Mouse (Mus musculus): ENCODE measurements around the gene Ssr3. TPM values are rescaled to one million over a fixed set of nuclear protein-coding genes. Genes with fewer than 3 reads are reported as not detected.

Gene Ssr3
- polyA plus RNA-seq, 1 experiment from 2014 or later, result 138 TPM

- Histone ChIP-seq H3K27me3 (replicated peaks) (no peaks in the 10 kb centered on the region), H3K4me3 (no peak overlapping the region), H3K4me1 (no peaks in the 10 kb centered on the region), H3K27ac (no peak overlapping the region), H3K9me3 (replicated peaks) (no peaks in the 10 kb centered on the region), H3K36me3 (peaks cover 45% of the 10 kb centered on the region), H3K9ac (no peak overlapping the region), H3K4me2 (no peak overlapping the region)
- WGBS (ENCODE audit: insufficient replicate concordance), result 79% methylated on average over 4 of the region's 4 CpGs
- ATAC-seq, result no peak
Observed at GRCm38 (mm10) chr3:65367944-65368343, 24.5 kb downstream of the Ssr3 start.

GRCm38 (mm10) chr3:65365921-65366710 lies 26.3 kb downstream of the Ssr3 start:
- no peaks in the 10 kb centered on the region for H3K4me1 ChIP-seq
- WGBS (ENCODE audit: insufficient replicate concordance), result 82% methylated on average over 10 of the region's 10 CpGs
- H3K9me3 ChIP-seq (replicated peaks), result no peaks in the 10 kb centered on the region
- no peak overlapping the region for H3K4me2 ChIP-seq
- peaks cover 26% of the 10 kb centered on the region for H3K36me3 ChIP-seq
- no peak overlapping the region for H3K27ac ChIP-seq
- ATAC-seq, result no peak
- no peak overlapping the region for H3K9ac ChIP-seq
- H3K4me3 ChIP-seq, result no peak overlapping the region
- H3K27me3 ChIP-seq (replicated peaks), result no peaks in the 10 kb centered on the region

GRCm38 (mm10) chr3:65365184-65365583 lies 27.2 kb downstream of the Ssr3 start:
- Histone ChIP-seq H3K9me3 (replicated peaks) (no peaks in the 10 kb centered on the region), H3K27me3 (replicated peaks) (no peaks in the 10 kb centered on the region), H3K4me1 (peaks cover 4% of the 10 kb centered on the region), H3K4me3 (no peak overlapping the region), H3K9ac (no peak overlapping the region), H3K27ac (no peak overlapping the region), H3K4me2 (no peak overlapping the region), H3K36me3 (peaks cover 20% of the 10 kb centered on the region)
- ATAC-seq, result no peak
- WGBS (ENCODE audit: insufficient replicate concordance), result 83% methylated on average over 6 of the region's 6 CpGs

GRCm38 (mm10) chr3:65363438-65363837 lies 29.0 kb downstream of the Ssr3 start:
- Histone ChIP-seq H3K4me1 (peaks cover 7% of the 10 kb centered on the region), H3K4me3 (no peak overlapping the region), H3K27ac (no peak overlapping the region), H3K9ac (no peak overlapping the region), H3K36me3 (peaks cover 18% of the 10 kb centered on the region), H3K4me2 (no peak overlapping the region), H3K27me3 (replicated peaks) (no peaks in the 10 kb centered on the region), H3K9me3 (replicated peaks) (no peaks in the 10 kb centered on the region)
- ATAC-seq, result no peak
- WGBS (ENCODE audit: insufficient replicate concordance), result 73% methylated on average over 1 of the region's 1 CpGs

GRCm38 (mm10) chr3:65360163-65360969 lies 32.1 kb downstream of the Ssr3 start:
- WGBS (ENCODE audit: insufficient replicate concordance), result 26% methylated on average over 8 of the region's 8 CpGs
- H3K27ac ChIP-seq, result no peak overlapping the region
- ATAC-seq, result no peak

GRCm38 (mm10) chr3:65358841-65359240 lies 33.6 kb downstream of the Ssr3 start:
- Histone ChIP-seq H3K27me3 (replicated peaks) (no peaks in the 10 kb centered on the region), H3K27ac (no peak overlapping the region), H3K4me2 (no peak overlapping the region), H3K9me3 (replicated peaks) (no peaks in the 10 kb centered on the region), H3K4me3 (no peak overlapping the region), H3K36me3 (0 out of 2 replicates have a peak, but pooled peaks cover 6% of the 10 kb centered on the region), H3K9ac (no peak overlapping the region), H3K4me1 (peaks cover 7% of the 10 kb centered on the region)
- ATAC-seq, result no peak
- WGBS (ENCODE audit: insufficient replicate concordance), result 70% methylated on average over 2 of the region's 2 CpGs

More at GRCm38 (mm10) chr3:65360163-65360969, 32.1 kb downstream of the Ssr3 start:
- Histone ChIP-seq H3K9ac (no peak overlapping the region), H3K27me3 (replicated peaks) (no peaks in the 10 kb centered on the region), H3K9me3 (replicated peaks) (no peaks in the 10 kb centered on the region), H3K36me3 (peaks cover 11% of the 10 kb centered on the region; the same call in 1 of the 2 replicates), H3K4me1 (peaks cover 7% of the 10 kb centered on the region), H3K4me3 (no peak overlapping the region), H3K4me2 (no peak overlapping the region)

GRCm38 (mm10) chr3:65358275-65358674 lies 34.1 kb downstream of the Ssr3 start:
- Histone ChIP-seq H3K9me3 (replicated peaks) (no peaks in the 10 kb centered on the region), H3K27ac (no peak overlapping the region), H3K36me3 (0 out of 2 replicates have a peak, but pooled peaks cover 3% of the 10 kb centered on the region), H3K4me1 (peaks cover 7% of the 10 kb centered on the region), H3K9ac (no peak overlapping the region), H3K27me3 (replicated peaks) (no peaks in the 10 kb centered on the region), H3K4me2 (no peak overlapping the region), H3K4me3 (no peak overlapping the region)
- no peak for ATAC-seq
- WGBS (ENCODE audit: insufficient replicate concordance), result 71% methylated on average over 2 of the region's 2 CpGs

GRCm38 (mm10) chr3:65355479-65355878 lies 36.9 kb downstream of the Ssr3 start:
- ATAC-seq, result no peak
- WGBS (ENCODE audit: insufficient replicate concordance), result 70% methylated on average over 6 of the region's 6 CpGs
- no peak overlapping the region for H3K27ac ChIP-seq

GRCm38 (mm10) chr3:65353263-65354037 lies 39.0 kb downstream of the Ssr3 start:
- no peak for ATAC-seq
- WGBS (ENCODE audit: insufficient replicate concordance), result 60% methylated on average over 10 of the region's 10 CpGs

More at GRCm38 (mm10) chr3:65355479-65355878, 36.9 kb downstream of the Ssr3 start:
- H3K4me1 ChIP-seq, result peaks cover 5% of the 10 kb centered on the region
- no peaks in the 10 kb centered on the region for H3K36me3 ChIP-seq
- H3K4me3 ChIP-seq, result no peak overlapping the region
- no peak overlapping the region for H3K4me2 ChIP-seq
- H3K27me3 ChIP-seq (replicated peaks), result no peaks in the 10 kb centered on the region
- H3K9ac ChIP-seq, result no peak overlapping the region
- no peaks in the 10 kb centered on the region for H3K9me3 ChIP-seq (replicated peaks)

GRCm38 (mm10) chr3:65352278-65353127 lies 39.9 kb downstream of the Ssr3 start:
- Histone ChIP-seq H3K9ac (no peak overlapping the region), H3K27me3 (replicated peaks) (no peaks in the 10 kb centered on the region), H3K36me3 (no peaks in the 10 kb centered on the region), H3K4me3 (no peak overlapping the region), H3K27ac (no peak overlapping the region), H3K9me3 (replicated peaks) (no peaks in the 10 kb centered on the region), H3K4me1 (no peaks in the 10 kb centered on the region), H3K4me2 (no peak overlapping the region)
- ATAC-seq, result no peak
- 32% methylated on average over 4 of the region's 4 CpGs for WGBS (ENCODE audit: insufficient replicate concordance)

More at GRCm38 (mm10) chr3:65353263-65354037, 39.0 kb downstream of the Ssr3 start:
- Histone ChIP-seq H3K36me3 (no peaks in the 10 kb centered on the region), H3K9me3 (replicated peaks) (no peaks in the 10 kb centered on the region), H3K9ac (no peak overlapping the region), H3K27me3 (replicated peaks) (no peaks in the 10 kb centered on the region), H3K4me2 (no peak overlapping the region), H3K4me3 (no peak overlapping the region), H3K27ac (no peak overlapping the region), H3K4me1 (no peaks in the 10 kb centered on the region)

- no peak overlapping the region for H3K27ac ChIP-seq
- no peaks in the 10 kb centered on the region for H3K27me3 ChIP-seq (replicated peaks)
- H3K4me3 ChIP-seq, result no peak overlapping the region
- whole genome bisulfite sequencing (ENCODE audit: insufficient replicate concordance), result 80% methylated on average over 1 of the region's 1 CpGs
- H3K9me3 ChIP-seq (replicated peaks), result no peaks in the 10 kb centered on the region
- ATAC-seq, result no peak
- no peak overlapping the region for H3K4me2 ChIP-seq
- H3K36me3 ChIP-seq, result no peaks in the 10 kb centered on the region
- no peak overlapping the region for H3K9ac ChIP-seq
- no peaks in the 10 kb centered on the region for H3K4me1 ChIP-seq
Observed at GRCm38 (mm10) chr3:65346176-65346575, 46.2 kb downstream of the Ssr3 start.

All from liver, embryonic 12.5 days (tissue).